Mouse (Mus musculus): Measurements from ENCODE around the gene Uqcrh.

Uqcrh gene

GRCm38 (mm10) chr4:116074861-116075620, at the start of gene Uqcrh, which contains the start of gene Lrrc41:
Uqcrh (minus strand) TSS chr4:116075071.
Lrrc41 (plus strand) TSS chr4:116075269.
- peak; percentile 98 for DNase-seq (ENCODE audit: low spot score)

GRCm38 (mm10) chr4:116123602-116124519, 49.0 kb upstream of the Uqcrh start, which contains the start of the genes Rad54l and Pomgnt1:
Rad54l (minus strand) TSS chr4:116123690.
Pomgnt1 (plus strand) TSS chr4:116123840.
- peak; percentile 77 for DNase-seq (ENCODE audit: low spot score)

DNA sequence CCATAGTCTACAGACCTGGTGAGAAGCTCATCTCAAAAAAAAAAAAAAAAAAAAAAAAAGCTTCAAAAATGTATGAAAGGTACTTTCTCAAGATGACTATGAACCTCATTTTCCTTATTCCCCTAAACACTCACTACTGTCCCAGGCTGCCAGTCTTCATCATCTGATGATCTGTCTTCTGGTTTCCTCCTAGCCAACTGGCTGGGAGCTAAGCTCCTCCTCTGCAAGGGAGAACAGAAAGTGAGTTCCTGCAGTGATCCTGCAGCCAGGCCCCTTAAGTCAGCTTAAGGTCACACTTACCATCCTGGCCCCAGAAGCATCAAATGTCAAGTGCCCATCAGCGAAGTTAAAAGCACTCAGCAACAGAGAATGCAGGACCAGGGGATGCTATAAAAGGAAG, 47.9 kb upstream of the Uqcrh start:
- DNase-seq (ENCODE audit: low spot score): no peak

DNA sequence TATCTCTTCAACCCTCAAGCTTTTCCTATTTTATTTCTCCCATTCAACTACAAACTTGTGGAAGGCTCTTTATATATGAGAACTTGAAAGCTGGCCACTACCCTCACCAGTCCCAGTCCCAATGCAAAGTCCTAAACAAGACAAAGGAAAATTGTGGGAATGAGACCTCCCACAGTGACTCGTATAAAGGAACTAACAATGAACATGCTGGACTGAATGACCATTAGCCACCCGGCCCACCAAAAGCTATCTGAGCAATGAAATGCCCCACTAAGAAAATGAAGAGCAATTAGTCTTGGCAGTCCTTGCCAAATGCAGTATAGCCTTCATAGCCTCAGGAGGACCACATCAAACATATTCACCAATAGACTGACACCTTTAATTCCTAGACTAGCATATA, 36.6 kb upstream of the Uqcrh start:
- DNase-seq (ENCODE audit: low spot score): no peak

GRCm38 (mm10) chr4:116110695-116111094, 35.8 kb upstream of the Uqcrh start:
- DNase-seq (ENCODE audit: low spot score): no peak

DNA sequence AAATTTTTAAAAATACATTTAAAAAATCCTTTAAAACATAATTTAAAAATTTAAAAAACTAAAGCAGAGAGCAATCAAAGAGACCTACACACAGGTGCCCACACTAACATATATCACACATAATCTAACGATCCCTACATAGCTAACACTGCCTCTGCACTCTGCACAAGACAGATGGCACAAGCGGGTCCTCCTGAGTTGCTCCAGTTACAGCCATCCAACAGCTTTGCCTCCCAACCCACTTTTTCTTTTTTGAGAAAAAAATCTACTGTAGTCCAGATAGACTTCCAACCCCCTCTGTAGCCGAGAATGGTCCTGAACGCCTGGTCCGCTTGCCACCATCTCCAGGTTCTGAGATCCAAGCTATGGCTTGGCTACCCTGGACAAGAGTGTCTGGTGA, 30.4 kb upstream of the Uqcrh start:
- DNase-seq (ENCODE audit: low spot score): no peak

- DNase-seq (ENCODE audit: low spot score): no peak
Measured at GRCm38 (mm10) chr4:116100959-116101358, 26.1 kb upstream of the Uqcrh start.

DNA sequence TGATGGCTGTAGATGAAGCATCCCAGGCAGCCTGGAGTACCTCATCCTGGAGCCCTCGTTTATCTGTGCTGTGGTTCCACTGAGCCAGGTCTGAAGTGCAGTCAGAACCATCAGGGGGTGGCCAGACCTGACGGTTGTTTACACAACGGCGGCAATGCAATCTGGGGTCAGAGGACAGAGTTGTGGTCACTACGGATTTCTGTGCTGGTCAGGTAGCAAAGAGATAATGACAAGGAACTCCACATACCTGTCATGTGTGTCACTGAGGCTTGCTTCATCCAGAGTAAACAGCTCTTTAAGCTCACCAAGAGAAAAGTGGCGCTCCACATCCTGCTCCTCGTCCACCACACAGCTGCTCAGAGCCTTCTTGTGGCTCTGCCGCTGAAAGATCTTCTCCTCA, 22.3 kb upstream of the Uqcrh start:
- no peak for DNase-seq (ENCODE audit: low spot score)

DNA sequence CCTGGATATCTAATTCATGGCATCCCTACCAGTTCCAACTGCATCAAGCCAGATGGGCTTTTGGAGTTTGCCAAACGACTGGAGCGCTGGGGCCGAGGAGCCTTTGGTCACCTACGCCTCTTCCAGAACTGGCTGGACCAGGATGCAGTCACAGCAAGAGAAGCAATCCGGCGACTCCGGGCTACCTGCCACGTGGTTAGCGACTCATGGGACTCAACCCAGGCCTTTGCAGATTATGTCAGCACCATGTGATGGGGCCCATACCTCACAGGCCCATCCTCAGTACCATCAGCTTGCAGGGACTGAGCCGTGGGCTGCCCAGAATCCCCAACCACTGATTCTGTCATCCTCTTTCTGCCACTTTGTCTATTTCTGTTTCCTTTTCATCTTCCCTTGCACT, 21.4 kb upstream of the Uqcrh start:
- no peak for DNase-seq (ENCODE audit: low spot score)

- DNase-seq (ENCODE audit: low spot score): no peak
Measured at GRCm38 (mm10) chr4:116088510-116089249, 13.8 kb upstream of the Uqcrh start.

GRCm38 (mm10) chr4:116077240-116078095, 2.6 kb upstream of the Uqcrh start:
- DNase-seq (ENCODE audit: low spot score): no peak

- DNase-seq (ENCODE audit: low spot score): peak; percentile 25
Measured at GRCm38 (mm10) chr4:116076369-116077231, 1.7 kb upstream of the Uqcrh start.

DNA sequence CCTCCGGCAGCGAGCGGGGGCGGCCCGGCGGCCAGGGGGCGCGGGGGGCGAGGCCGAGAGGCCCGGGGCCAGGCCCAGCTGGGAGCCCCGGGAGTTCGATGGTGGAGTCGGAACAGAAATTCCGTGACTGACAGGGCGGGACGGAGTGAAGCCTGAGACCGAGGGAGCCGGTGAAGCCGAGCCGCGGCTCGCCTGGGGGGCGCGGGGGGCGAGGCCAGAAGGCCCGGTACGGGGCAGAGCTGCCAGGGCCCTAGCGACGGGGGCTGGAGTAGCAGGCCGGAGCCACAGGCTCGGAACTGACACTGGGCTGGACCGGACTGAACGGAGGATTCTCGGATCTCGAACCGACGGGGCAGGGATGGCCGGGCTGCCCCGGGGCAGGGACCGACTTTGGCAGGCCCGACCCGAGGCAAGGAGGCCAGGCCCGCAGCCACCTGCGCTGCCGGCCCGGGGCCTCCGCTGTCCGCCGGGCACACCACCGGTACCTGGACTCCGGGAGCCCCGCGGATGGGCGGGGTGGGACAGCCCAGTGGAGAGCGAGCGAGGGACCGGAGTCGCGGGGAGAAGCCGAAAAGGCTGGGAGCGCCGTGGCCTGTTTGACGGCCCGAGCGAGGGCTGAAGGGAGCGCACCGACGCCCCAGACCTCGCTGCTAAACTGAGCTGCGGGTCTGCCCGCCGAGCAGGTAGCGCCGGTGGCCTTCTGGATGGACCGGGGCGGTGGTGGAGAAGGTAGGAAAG, 929 bp upstream of the Uqcrh start:
- DNase-seq (ENCODE audit: low spot score): peak; percentile 65

GRCm38 (mm10) chr4:116074145-116074675, 661 bp downstream of the Uqcrh start:
- DNase-seq (ENCODE audit: low spot score): no peak

- DNase-seq (ENCODE audit: low spot score): no peak
Measured at GRCm38 (mm10) chr4:116073146-116073545, 1.7 kb downstream of the Uqcrh start.

DNA sequence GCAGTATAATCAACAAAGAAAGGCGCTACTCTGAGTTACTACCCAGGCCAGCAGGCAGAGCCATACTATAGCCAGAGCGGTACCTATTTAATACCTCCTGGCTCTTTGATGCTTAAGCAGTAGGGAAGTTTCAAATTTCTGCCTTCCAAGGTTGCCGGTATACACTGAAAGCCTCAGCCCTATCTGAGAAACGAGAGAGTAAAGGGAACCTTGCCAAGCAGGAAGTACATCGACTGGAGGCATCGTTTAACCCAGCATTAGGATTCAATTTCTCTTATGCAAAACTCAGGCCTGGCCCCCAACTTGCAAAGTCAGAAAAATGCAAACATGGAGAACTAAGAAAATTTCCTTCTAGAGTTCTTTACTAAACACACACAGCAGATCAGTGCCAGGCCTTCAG, 4.8 kb downstream of the Uqcrh start:
- DNase-seq (ENCODE audit: low spot score): no peak

- no peak for DNase-seq (ENCODE audit: low spot score)
Measured at GRCm38 (mm10) chr4:116063855-116064254, 11.0 kb downstream of the Uqcrh start.

GRCm38 (mm10) chr4:116059012-116059726, 15.7 kb downstream of the Uqcrh start:
- DNase-seq (ENCODE audit: low spot score): no peak

GRCm38 (mm10) chr4:116057559-116057958, 17.3 kb downstream of the Uqcrh start:
- no peak for DNase-seq (ENCODE audit: low spot score)

Data from layer of hippocampus, adult 11-12 months (tissue).